Mouse (Mus musculus) myocyte (in vitro differentiated cells): ENCODE results near the gene Mad1l1. TPM values are rescaled to one million over a fixed set of nuclear protein-coding genes. Genes with fewer than 3 reads are reported as not detected.

Source experiments
- H3K27me3 ChIP-seq: one replicate; pipeline ENCODE4 v1.6.1; 2011; ENCODE audit not compliant: control insufficient read depth, insufficient read depth, insufficient read length
- H3K36me3 ChIP-seq: one replicate; pipeline ENCODE4 v1.6.1; 2011; ENCODE audit not compliant: control insufficient read depth, insufficient read depth
- H3K4me2 ChIP-seq: one replicate; pipeline ENCODE4 v1.6.1; 2011; ENCODE audit warnings: low read depth, control low read depth
- H3K4me3 ChIP-seq: one replicate; pipeline ENCODE4 v1.5.1; 2011; ENCODE audit warnings: mild to moderate bottlenecking, control low read depth, moderate library complexity
- H3K79me2 ChIP-seq: one replicate; pipeline ENCODE4 v1.6.1; 2011; ENCODE audit not compliant: control insufficient read depth, insufficient read depth
- H3ac ChIP-seq: one replicate; pipeline ENCODE4 v1.6.1; 2011; ENCODE audit not compliant: control insufficient read depth, insufficient read length
- CEBPB ChIP-seq: IDR thresholded peaks from 2 replicates; pipeline ENCODE4 v1.6.1; 2011; ENCODE audit warnings: mild to moderate bottlenecking, moderate library complexity; ENCODE audit not compliant: poor library complexity, insufficient read depth, severe bottlenecking
- E2F4 ChIP-seq: IDR thresholded peaks from one replicate; pipeline ENCODE4 v1.6.1; 2011; ENCODE audit warnings: mild to moderate bottlenecking, control low read depth, moderate library complexity; ENCODE audit not compliant: insufficient read depth
- MAX ChIP-seq: IDR thresholded peaks from one replicate; pipeline ENCODE4 v1.6.1; 2011; ENCODE audit warnings: low read depth, mild to moderate bottlenecking, control low read depth
- MYOD1 ChIP-seq, 3 experiments: IDR thresholded peaks; one replicate each; pipeline ENCODE4 v1.6.1; 2011; ENCODE audit warnings: control low read depth in 2 of 3, low read depth in 2 of 3, mild to moderate bottlenecking in 2 of 3, moderate library complexity in 1 of 3; ENCODE audit not compliant: insufficient read length in 2 of 3, control insufficient read depth in 1 of 3
- MYOG ChIP-seq, 3 experiments: IDR thresholded peaks; one replicate each; pipeline ENCODE4 v1.6.1; 2011; ENCODE audit warnings: control low read depth in 2 of 3, low read depth in 2 of 3, mild to moderate bottlenecking in 2 of 3; ENCODE audit not compliant: insufficient read length in 2 of 3, control insufficient read depth in 1 of 3, insufficient read depth in 1 of 3
- POLR2A ChIP-seq: IDR thresholded peaks from one replicate; pipeline ENCODE4 v1.6.1; 2011; ENCODE audit warnings: low read depth, mild to moderate bottlenecking, control low read depth, moderate library complexity; ENCODE audit not compliant: insufficient read length
- POLR2AphosphoS2 ChIP-seq: IDR thresholded peaks from one replicate; pipeline ENCODE4 v1.6.1; 2011; ENCODE audit warnings: low read depth, control low read depth; ENCODE audit not compliant: insufficient read length
- REST ChIP-seq: IDR thresholded peaks from one replicate; pipeline ENCODE4 v1.6.1; 2011; ENCODE audit warnings: mild to moderate bottlenecking, control low read depth, moderate library complexity; ENCODE audit not compliant: insufficient read depth, insufficient read length
- SRF ChIP-seq: IDR thresholded peaks from one replicate; pipeline ENCODE4 v1.6.1; 2011; ENCODE audit warnings: low read depth; ENCODE audit not compliant: control insufficient read depth, insufficient read length
- TCF12 ChIP-seq: IDR thresholded peaks from one replicate; pipeline ENCODE4 v1.6.1; 2011; ENCODE audit warnings: mild to moderate bottlenecking, control low read depth; ENCODE audit not compliant: poor library complexity, insufficient read depth, severe bottlenecking
- TCF3 ChIP-seq: IDR thresholded peaks from one replicate; pipeline ENCODE4 v1.6.1; 2011; ENCODE audit warnings: low read depth, control low read depth; ENCODE audit not compliant: insufficient read length
- USF1 ChIP-seq: IDR thresholded peaks from one replicate; pipeline ENCODE4 v1.6.1; 2011; ENCODE audit warnings: low read depth, mild to moderate bottlenecking, control low read depth, moderate library complexity
- polyA plus RNA-seq: library from polyadenylated mRNA; unstranded; fragments of >200 nt; fragmentation: generic; extraction: Trizol; gene quantifications from one replicate; pipeline ENCODE4 v1.2.1, GENCODE M21; 2012; ENCODE audit warnings: missing spikeins

Gene Mad1l1
- polyA plus RNA-seq, 1 experiment, result 35.6 TPM

GRCm38 (mm10) chr5:140225881-140226280 lies 95.5 kb downstream of the Mad1l1 start:
- H3K79me2 ChIP-seq, result no peaks in the 10 kb centered on the region
- no peak overlapping the region for H3ac ChIP-seq
- H3K27me3 ChIP-seq, result no peaks in the 10 kb centered on the region
- no peak overlapping the region for H3K4me2 ChIP-seq
- no peaks in the 10 kb centered on the region for H3K36me3 ChIP-seq
- H3K4me3 ChIP-seq, result no peak overlapping the region
- TF ChIP-seq MYOD1 (IDR thresholded peaks at IDR 0.05; ENCODE audit: control insufficient read depth in 1 of 3, insufficient read length in 2 of 3, low read depth in 2 of 3), result peak in 1 of 3 experiments; percentile 49
- TF ChIP-seq CEBPB, result no peak
- no peak for TF ChIP-seq USF1

DNA sequence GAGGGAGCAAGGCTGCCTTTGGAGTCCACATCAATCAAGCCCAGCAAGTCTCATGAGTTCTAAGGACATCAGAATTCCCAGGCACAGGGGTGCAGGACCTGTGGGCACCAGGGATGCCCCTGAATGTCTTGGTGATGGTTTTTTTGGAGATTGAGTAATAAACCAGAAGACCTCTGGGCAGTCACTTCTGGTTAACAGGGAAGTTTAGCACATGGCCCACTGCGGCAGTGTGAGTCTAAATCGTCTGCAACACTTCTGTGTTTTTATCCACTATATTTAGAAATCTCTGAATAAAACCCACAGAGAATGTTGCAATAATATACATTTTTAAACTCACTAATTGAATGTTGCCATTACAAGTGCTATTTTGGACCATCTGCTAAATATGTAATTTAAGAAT lies 96.2 kb downstream of the Mad1l1 start:
- no peaks in the 10 kb centered on the region for H3K79me2 ChIP-seq
- no peak overlapping the region for H3K4me3 ChIP-seq
- no peaks in the 10 kb centered on the region for H3K27me3 ChIP-seq
- H3K4me2 ChIP-seq, result no peak overlapping the region
- no peaks in the 10 kb centered on the region for H3K36me3 ChIP-seq
- TF ChIP-seq CEBPB (no peak), TCF3 (no peak), TCF12 (no peak), REST (no peak), POLR2AphosphoS2 (no peak), MYOD1 (IDR thresholded peaks at IDR 0.05; ENCODE audit: control insufficient read depth in 1 of 3, insufficient read length in 2 of 3, low read depth in 2 of 3) (no peak), MYOG (IDR thresholded peaks at IDR 0.05; ENCODE audit: control insufficient read depth in 1 of 3, insufficient read depth in 1 of 3, insufficient read length in 2 of 3, low read depth in 2 of 3) (no peak), MAX (no peak), E2F4 (no peak), SRF (no peak), USF1 (no peak), POLR2A (no peak)
- no peak overlapping the region for H3ac ChIP-seq

- no peaks in the 10 kb centered on the region for H3K27me3 ChIP-seq
- no peak overlapping the region for H3ac ChIP-seq
- no peaks in the 10 kb centered on the region for H3K79me2 ChIP-seq
- TF ChIP-seq USF1 (no peak), MYOD1 (IDR thresholded peaks at IDR 0.05; ENCODE audit: control insufficient read depth in 1 of 3, insufficient read length in 2 of 3, low read depth in 2 of 3) (no peak), MAX (no peak)
- H3K4me3 ChIP-seq, result no peak overlapping the region
- no peaks in the 10 kb centered on the region for H3K36me3 ChIP-seq
- H3K4me2 ChIP-seq, result no peak overlapping the region
Measured at GRCm38 (mm10) chr5:140223070-140224053, 98.0 kb downstream of the Mad1l1 start.

DNA sequence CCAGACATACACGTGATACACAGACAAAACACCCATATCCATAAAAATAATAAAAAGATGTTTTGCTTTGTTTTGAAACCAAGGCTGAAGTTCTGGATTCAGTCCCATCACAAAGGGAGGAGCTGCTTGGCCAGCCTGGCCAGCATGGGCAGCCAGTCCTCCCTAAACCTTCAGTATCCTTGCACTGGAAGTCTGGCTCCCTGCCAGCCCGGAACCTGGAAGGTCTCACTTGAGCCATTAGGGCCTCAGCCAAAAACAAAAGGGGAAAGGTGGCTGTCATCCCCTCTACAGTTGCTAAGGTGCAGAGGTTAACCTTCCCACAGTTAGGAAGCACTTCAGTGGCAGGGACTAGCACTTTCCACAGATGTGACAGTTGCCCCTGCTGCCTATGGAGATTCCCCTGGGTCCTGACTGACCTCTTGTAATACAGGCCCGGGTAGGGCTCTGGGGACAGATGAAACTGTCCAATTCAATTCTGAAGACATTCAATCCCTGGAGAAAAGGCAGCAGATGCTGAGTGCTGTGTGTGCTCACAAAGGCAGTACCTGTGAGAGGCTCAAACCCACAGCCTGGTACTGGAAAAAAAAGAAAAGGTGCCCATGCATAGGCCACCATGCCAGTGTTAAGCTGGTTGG lies 100.2 kb downstream of the Mad1l1 start:
- TF ChIP-seq CEBPB (no peak), TCF3 (no peak), USF1 (no peak), REST (no peak), POLR2AphosphoS2 (no peak), MYOD1 (IDR thresholded peaks at IDR 0.05; ENCODE audit: control insufficient read depth in 1 of 3, insufficient read length in 2 of 3, low read depth in 2 of 3) (no peak)
- no peaks in the 10 kb centered on the region for H3K36me3 ChIP-seq
- no peak overlapping the region for H3ac ChIP-seq
- H3K4me2 ChIP-seq, result no peak overlapping the region
- H3K79me2 ChIP-seq, result no peaks in the 10 kb centered on the region
- H3K27me3 ChIP-seq, result no peaks in the 10 kb centered on the region
- no peak overlapping the region for H3K4me3 ChIP-seq

DNA sequence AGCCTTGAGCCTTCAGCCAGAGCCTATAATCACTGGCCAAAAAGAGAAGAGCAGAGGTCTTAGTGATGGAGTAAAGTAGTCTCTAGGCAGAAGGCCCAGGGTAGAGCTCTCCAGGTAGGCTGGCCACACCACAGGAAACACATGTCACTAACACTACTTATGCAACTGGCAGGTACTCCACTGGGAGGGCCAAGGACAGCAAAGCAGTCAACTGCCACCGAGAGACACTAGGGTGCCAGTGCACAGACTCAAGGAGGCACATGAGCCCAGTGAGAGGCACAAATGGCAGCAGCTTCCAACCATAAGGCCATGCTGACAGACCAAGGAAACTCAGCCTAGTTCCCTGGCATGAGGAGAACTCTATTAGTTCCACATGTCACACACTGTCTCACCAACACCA lies 102.1 kb downstream of the Mad1l1 start:
- H3K27me3 ChIP-seq, result no peaks in the 10 kb centered on the region
- TF ChIP-seq POLR2A, result no peak
- TF ChIP-seq TCF3, result no peak
- no peak for TF ChIP-seq TCF12
- TF ChIP-seq POLR2AphosphoS2, result no peak
- TF ChIP-seq E2F4, result no peak
- no peak for TF ChIP-seq USF1
- TF ChIP-seq MYOD1 (IDR thresholded peaks at IDR 0.05; ENCODE audit: control insufficient read depth in 1 of 3, insufficient read length in 2 of 3, low read depth in 2 of 3), result no peak
- no peak for TF ChIP-seq REST
- TF ChIP-seq CEBPB, result no peak
- no peaks in the 10 kb centered on the region for H3K79me2 ChIP-seq
- H3K4me2 ChIP-seq, result no peak overlapping the region
- no peak overlapping the region for H3K4me3 ChIP-seq
- no peaks in the 10 kb centered on the region for H3K36me3 ChIP-seq
- H3ac ChIP-seq, result no peak overlapping the region
